Mouse (Mus musculus): ENCODE data around the gene Hoxb4. TPM values are rescaled to one million over a fixed set of nuclear protein-coding genes. Genes with fewer than 3 reads are reported as not detected.

Hoxb4 gene
- polyA plus RNA-seq, 1 experiment from 2014 or later: not detected

DNA sequence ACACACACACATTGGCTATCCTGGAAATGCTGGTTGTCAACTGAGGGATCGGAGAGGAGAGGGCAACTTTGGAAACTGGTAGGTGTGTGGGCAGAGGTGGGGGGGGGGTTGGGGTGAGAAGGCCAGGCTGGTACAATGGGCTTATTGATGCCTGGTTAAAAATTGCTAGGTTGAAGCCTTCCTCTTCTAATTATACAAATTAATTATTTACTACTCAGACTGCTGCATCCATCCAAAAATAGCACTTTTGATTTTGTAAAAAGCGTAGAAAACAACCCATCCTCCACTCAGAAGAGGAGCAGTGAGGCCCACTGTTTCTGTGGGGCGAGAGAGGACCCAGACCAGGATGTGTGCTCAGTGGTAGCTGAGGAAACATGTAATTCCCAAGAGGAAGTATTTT, 16.9 kb downstream of the Hoxb4 start:
- Histone ChIP-seq H3K4me2 (replicated peaks) (no peak overlapping the region), H3K4me3 (replicated peaks) (no peak overlapping the region), H3K27me3 (peaks cover 100% of the 10 kb centered on the region), H3K9ac (replicated peaks) (no peak overlapping the region), H3K9me3 (no peaks in the 10 kb centered on the region), H3K4me1 (replicated peaks) (0 out of 2 replicates have a peak, but pooled peaks cover 2% of the 10 kb centered on the region), H3K36me3 (no peaks in the 10 kb centered on the region), H3K27ac (no peak overlapping the region)
- no peak for ATAC-seq
- WGBS: 31% methylated on average over 3 of the region's 3 CpGs

DNA sequence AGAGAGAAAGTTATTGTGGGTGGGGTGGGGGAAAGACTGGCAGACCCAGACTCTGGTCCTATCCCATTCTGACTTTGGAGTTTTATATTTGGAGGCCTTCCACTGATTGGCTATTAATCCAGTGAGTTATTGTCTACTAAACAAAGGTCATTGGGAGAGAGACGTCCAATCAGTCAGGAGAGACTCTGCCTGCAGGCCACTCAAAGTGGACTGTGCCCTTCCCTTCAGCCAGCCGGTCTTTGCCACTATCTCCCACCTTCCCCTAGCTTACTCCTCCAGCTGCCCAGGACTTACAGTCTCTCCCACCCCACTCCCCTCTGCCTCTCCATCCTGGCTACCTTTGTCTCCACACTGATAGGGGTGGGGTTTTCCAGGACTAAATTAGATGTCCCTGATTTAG, 18.5 kb downstream of the Hoxb4 start:
- Histone ChIP-seq H3K4me2 (replicated peaks) (no peak overlapping the region), H3K27ac (no peak overlapping the region), H3K9ac (replicated peaks) (no peak overlapping the region), H3K4me3 (replicated peaks) (no peak overlapping the region), H3K27me3 (peaks cover 100% of the 10 kb centered on the region), H3K4me1 (replicated peaks) (0 out of 2 replicates have a peak, but pooled peaks cover 2% of the 10 kb centered on the region), H3K36me3 (no peaks in the 10 kb centered on the region), H3K9me3 (no peaks in the 10 kb centered on the region)
- no peak for ATAC-seq
- 0% methylated on average over 2 of the region's 2 CpGs for WGBS

- no peak overlapping the region for H3K4me2 ChIP-seq (replicated peaks)
- peaks cover 100% of the 10 kb centered on the region for H3K27me3 ChIP-seq
- ATAC-seq: no peak
- no peak overlapping the region for H3K9ac ChIP-seq (replicated peaks)
- H3K36me3 ChIP-seq: no peaks in the 10 kb centered on the region
- 0% methylated on average over 6 of the region's 6 CpGs for WGBS
- H3K9me3 ChIP-seq: no peaks in the 10 kb centered on the region
- H3K27ac ChIP-seq: no peak overlapping the region
- H3K4me1 ChIP-seq (replicated peaks): 0 out of 2 replicates have a peak, but pooled peaks cover 2% of the 10 kb centered on the region
- H3K4me3 ChIP-seq (replicated peaks): no peak overlapping the region
Observed at GRCm38 (mm10) chr11:96337026-96337425, 19.0 kb downstream of the Hoxb4 start.

- no peak overlapping the region for H3K4me2 ChIP-seq (replicated peaks)
Observed at GRCm38 (mm10) chr11:96338957-96339855, 21.1 kb downstream of the Hoxb4 start.

GRCm38 (mm10) chr11:96340698-96341365, 22.8 kb downstream of the Hoxb4 start:
- no peak overlapping the region for H3K4me2 ChIP-seq (replicated peaks)
- H3K9ac ChIP-seq (replicated peaks): no peak overlapping the region
- no peak overlapping the region for H3K4me3 ChIP-seq (replicated peaks)
- no peaks in the 10 kb centered on the region for H3K9me3 ChIP-seq
- no peaks in the 10 kb centered on the region for H3K36me3 ChIP-seq
- peaks cover 100% of the 10 kb centered on the region for H3K27me3 ChIP-seq
- no peak for ATAC-seq
- 0 out of 2 replicates have a peak, but pooled peaks cover 4% of the 10 kb centered on the region for H3K4me1 ChIP-seq (replicated peaks)
- no peak overlapping the region for H3K27ac ChIP-seq
- 0% methylated on average over 35 of the region's 36 CpGs for WGBS

More at GRCm38 (mm10) chr11:96338957-96339855, 21.1 kb downstream of the Hoxb4 start:
- Histone ChIP-seq H3K36me3 (no peaks in the 10 kb centered on the region), H3K9me3 (no peaks in the 10 kb centered on the region), H3K27ac (no peak overlapping the region), H3K9ac (replicated peaks) (no peak overlapping the region), H3K27me3 (peaks cover 100% of the 10 kb centered on the region), H3K4me1 (replicated peaks) (no peaks in the 10 kb centered on the region), H3K4me3 (replicated peaks) (no peak overlapping the region)
- no peak for ATAC-seq
- WGBS: 12% methylated on average over 7 of the region's 7 CpGs

- Histone ChIP-seq H3K9ac (replicated peaks) (no peak overlapping the region), H3K4me1 (replicated peaks) (0 out of 2 replicates have a peak, but pooled peaks cover 4% of the 10 kb centered on the region), H3K9me3 (no peaks in the 10 kb centered on the region), H3K36me3 (no peaks in the 10 kb centered on the region), H3K4me3 (replicated peaks) (no peak overlapping the region), H3K27me3 (peaks cover 100% of the 10 kb centered on the region), H3K4me2 (replicated peaks) (no peak overlapping the region), H3K27ac (no peak overlapping the region)
- no peak for ATAC-seq
- WGBS: under 1% methylated on average over 40 of the region's 40 CpGs
Observed at GRCm38 (mm10) chr11:96341701-96342575, 23.9 kb downstream of the Hoxb4 start.

DNA sequence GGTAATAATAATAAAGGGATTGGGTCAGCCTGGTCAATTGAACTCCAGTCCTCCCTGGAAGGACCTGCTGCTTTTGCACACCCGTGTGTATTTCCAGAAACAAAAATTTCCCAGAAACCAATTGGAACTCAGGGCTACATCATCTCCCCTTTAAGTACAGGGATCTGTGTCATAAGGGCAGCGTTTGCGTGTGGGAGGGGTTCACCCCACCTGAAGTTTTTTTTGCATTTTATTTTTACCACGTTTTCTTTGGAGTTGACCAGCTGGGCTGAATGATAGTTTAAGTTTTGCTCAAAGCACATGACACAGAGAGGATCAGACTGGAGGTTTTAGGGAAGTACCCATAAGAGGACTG, 24.5 kb downstream of the Hoxb4 start:
- Histone ChIP-seq H3K9ac (replicated peaks) (no peak overlapping the region), H3K27me3 (peaks cover 98% of the 10 kb centered on the region), H3K4me2 (replicated peaks) (no peak overlapping the region), H3K36me3 (no peaks in the 10 kb centered on the region), H3K4me3 (replicated peaks) (no peak overlapping the region), H3K27ac (no peak overlapping the region), H3K9me3 (no peaks in the 10 kb centered on the region), H3K4me1 (replicated peaks) (0 out of 2 replicates have a peak, but pooled peaks cover 4% of the 10 kb centered on the region)
- 1% methylated on average over 4 of the region's 4 CpGs for WGBS
- ATAC-seq: no peak

DNA sequence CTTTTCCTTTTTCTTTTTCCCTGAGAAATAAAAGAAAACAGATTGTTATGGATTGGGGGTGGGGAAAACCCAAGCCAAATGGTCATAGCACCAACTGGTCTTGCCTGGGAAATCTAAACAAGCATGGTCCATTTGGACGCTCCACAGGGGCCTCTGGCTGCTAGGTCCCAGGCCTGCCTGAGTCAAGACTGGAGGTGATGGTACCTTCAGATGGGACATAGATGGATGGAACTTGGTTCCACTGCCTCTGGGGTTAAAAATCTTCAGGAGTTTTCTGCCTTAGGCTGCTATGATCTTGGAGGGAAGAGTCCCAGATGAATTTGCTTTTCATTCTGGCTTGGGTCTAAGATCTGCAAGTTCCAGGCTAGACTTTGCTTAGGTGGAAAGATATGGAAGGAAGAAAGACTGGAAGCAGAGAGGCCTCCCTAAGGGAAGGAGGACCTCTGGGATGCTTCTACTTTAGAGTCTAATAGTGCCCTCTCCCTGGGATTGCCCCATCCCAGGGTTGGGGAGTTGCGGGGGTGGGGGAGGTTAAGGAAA, 25.2 kb downstream of the Hoxb4 start:
- Histone ChIP-seq H3K9me3 (no peaks in the 10 kb centered on the region), H3K9ac (replicated peaks) (no peak overlapping the region), H3K4me3 (replicated peaks) (no peak overlapping the region), H3K4me2 (replicated peaks) (no peak overlapping the region), H3K36me3 (no peaks in the 10 kb centered on the region), H3K27ac (no peak overlapping the region), H3K4me1 (replicated peaks) (0 out of 2 replicates have a peak, but pooled peaks cover 4% of the 10 kb centered on the region), H3K27me3 (peaks cover 98% of the 10 kb centered on the region)
- WGBS: 4% methylated on average over 2 of the region's 2 CpGs
- ATAC-seq: no peak

GRCm38 (mm10) chr11:96344061-96344877, 26.2 kb downstream of the Hoxb4 start:
- Histone ChIP-seq H3K27ac (no peak overlapping the region), H3K36me3 (no peaks in the 10 kb centered on the region), H3K4me2 (replicated peaks) (no peak overlapping the region), H3K4me3 (replicated peaks) (no peak overlapping the region), H3K4me1 (replicated peaks) (0 out of 2 replicates have a peak, but pooled peaks cover 4% of the 10 kb centered on the region), H3K27me3 (peaks cover 98% of the 10 kb centered on the region), H3K9ac (replicated peaks) (no peak overlapping the region), H3K9me3 (no peaks in the 10 kb centered on the region)
- WGBS: under 1% methylated on average over 38 of the region's 40 CpGs
- no peak for ATAC-seq

GRCm38 (mm10) chr11:96344878-96345159, 26.8 kb downstream of the Hoxb4 start:
- 2% methylated on average over 6 of the region's 6 CpGs for WGBS
- Histone ChIP-seq H3K27ac (no peak overlapping the region), H3K36me3 (no peaks in the 10 kb centered on the region), H3K9ac (replicated peaks) (no peak overlapping the region), H3K9me3 (no peaks in the 10 kb centered on the region), H3K27me3 (peaks cover 98% of the 10 kb centered on the region), H3K4me2 (replicated peaks) (no peak overlapping the region), H3K4me1 (replicated peaks) (0 out of 2 replicates have a peak, but pooled peaks cover 4% of the 10 kb centered on the region), H3K4me3 (replicated peaks) (no peak overlapping the region)
- no peak for ATAC-seq

Data from midbrain, embryonic 13.5 days (tissue).